Mouse (Mus musculus): ENCODE results near the gene Nol3. TPM values are rescaled to one million over a fixed set of nuclear protein-coding genes. Genes with fewer than 3 reads are reported as not detected.

Nol3 gene
- polyA plus RNA-seq, 1 experiment: 10.4 TPM

DNA sequence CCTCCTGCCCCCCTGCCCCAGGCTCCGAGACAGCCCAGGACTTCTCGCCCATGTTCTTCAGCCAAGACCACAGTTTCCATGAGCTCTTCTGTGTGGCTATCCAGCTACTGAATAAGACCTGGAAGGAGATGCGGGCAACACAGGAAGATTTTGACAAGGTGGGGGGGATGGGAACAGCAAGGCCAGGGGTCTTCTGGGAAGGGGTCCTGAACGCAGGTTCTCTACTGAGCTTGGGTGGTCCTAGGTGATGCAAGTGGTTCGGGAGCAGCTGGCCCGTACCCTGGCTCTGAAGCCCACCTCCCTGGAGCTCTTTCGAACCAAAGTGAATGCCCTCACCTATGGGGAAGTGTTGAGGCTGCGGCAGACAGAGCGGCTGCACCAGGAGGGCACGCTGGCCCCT is 32.5 kb downstream of the Nol3 start:
- Histone ChIP-seq H3K4me3 (replicated peaks; ENCODE audit: insufficient read depth, low read depth, low read length) (peak overlapping the region; percentile 42), H3K27ac (ENCODE audit: insufficient read depth, low read length) (peak overlapping the region; percentile 99), H3K27me3 (ENCODE audit: control insufficient read depth, insufficient read depth, low read length) (no peaks in the 10 kb centered on the region), H3K4me1 (ENCODE audit: control insufficient read depth, insufficient read depth, low read length) (peaks cover 70% of the 10 kb centered on the region)
- DNase-seq: peak in 1 of 2 experiments; percentile 40
- no peak for TF ChIP-seq POLR2A (IDR thresholded peaks at IDR 0.05; ENCODE audit: borderline replicate concordance, insufficient read depth, low read length)
- TF ChIP-seq CTCF (IDR thresholded peaks at IDR 0.05; ENCODE audit: borderline replicate concordance, insufficient read depth, low read depth, low read length): no peak
- WGBS: 89% methylated on average over 10 of the region's 10 CpGs

DNA sequence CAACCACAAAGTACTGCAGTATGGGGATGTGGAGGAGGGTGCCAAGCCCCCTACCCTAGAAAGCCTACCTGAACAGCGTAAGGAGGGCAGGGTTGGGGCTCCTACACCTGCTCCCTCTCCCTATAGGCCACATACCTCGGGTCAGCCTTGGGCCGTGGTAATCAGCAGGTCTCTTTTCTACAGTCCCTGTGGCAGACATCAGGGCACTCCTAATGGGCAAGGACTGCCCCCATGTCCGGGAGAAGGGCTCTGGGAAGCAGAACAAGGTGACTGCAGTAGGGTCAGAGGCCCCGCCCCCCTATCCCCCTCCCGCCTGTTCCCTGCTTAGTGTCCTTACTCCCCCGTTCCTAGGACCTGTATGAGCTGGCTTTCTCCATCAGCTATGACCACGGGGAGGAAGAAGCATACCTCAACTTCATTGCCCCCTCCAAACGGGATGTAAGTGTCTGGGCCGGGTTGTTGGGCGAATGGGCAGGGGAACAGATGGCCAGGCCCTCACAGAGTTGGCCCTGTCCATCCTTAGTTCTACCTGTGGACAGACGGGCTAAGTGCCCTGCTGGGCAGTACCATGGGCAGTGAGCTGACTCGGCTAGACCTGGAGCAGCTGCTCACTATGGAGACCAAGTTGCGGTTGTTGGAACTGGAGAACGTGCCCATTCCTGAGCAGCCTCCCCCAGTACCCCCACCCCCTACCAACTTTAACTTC is 33.4 kb downstream of the Nol3 start:
- TF ChIP-seq CTCF (IDR thresholded peaks at IDR 0.05; ENCODE audit: borderline replicate concordance, insufficient read depth, low read depth, low read length) (no peak), POLR2A (IDR thresholded peaks at IDR 0.05; ENCODE audit: borderline replicate concordance, insufficient read depth, low read length) (no peak)
- peak; percentile 93 to 97 for DNase-seq
- Histone ChIP-seq H3K4me1 (ENCODE audit: control insufficient read depth, insufficient read depth, low read length) (peaks cover 77% of the 10 kb centered on the region), H3K27me3 (ENCODE audit: control insufficient read depth, insufficient read depth, low read length) (no peaks in the 10 kb centered on the region), H3K4me3 (replicated peaks; ENCODE audit: insufficient read depth, low read depth, low read length) (peak overlapping the region; percentile 42), H3K27ac (ENCODE audit: insufficient read depth, low read length) (peak overlapping the region; percentile 99)
- WGBS: 16% methylated on average over 15 of the region's 15 CpGs

DNA sequence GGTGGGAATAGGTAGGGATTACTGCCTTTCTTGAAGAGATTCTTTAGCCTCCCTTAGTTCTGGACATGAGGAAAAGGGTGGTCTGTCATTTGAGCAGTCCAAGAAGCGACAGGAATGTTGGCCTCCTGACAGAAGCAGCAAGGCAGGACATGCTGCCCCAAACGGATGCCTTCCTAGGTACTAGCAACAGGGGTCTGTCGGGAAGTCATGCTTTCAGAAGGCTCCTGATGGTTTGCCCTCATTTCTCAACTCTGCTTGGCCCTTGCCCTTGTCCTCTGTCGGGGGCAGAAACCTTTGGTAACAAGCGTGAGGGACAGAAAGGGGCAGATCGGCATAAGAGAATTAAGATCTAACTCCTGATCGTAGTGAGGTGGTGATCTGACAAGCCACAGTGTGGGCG is 34.2 kb downstream of the Nol3 start:
- peak; percentile 54 to 55 for DNase-seq
- no peak for TF ChIP-seq POLR2A (IDR thresholded peaks at IDR 0.05; ENCODE audit: borderline replicate concordance, insufficient read depth, low read length)
- no peak for TF ChIP-seq CTCF (IDR thresholded peaks at IDR 0.05; ENCODE audit: borderline replicate concordance, insufficient read depth, low read depth, low read length)
- Histone ChIP-seq H3K4me1 (ENCODE audit: control insufficient read depth, insufficient read depth, low read length) (peaks cover 76% of the 10 kb centered on the region), H3K27me3 (ENCODE audit: control insufficient read depth, insufficient read depth, low read length) (no peaks in the 10 kb centered on the region), H3K4me3 (replicated peaks; ENCODE audit: insufficient read depth, low read depth, low read length) (no peak overlapping the region), H3K27ac (ENCODE audit: insufficient read depth, low read length) (peak overlapping the region; percentile 99)
- 26% methylated on average over 8 of the region's 8 CpGs for WGBS

DNA sequence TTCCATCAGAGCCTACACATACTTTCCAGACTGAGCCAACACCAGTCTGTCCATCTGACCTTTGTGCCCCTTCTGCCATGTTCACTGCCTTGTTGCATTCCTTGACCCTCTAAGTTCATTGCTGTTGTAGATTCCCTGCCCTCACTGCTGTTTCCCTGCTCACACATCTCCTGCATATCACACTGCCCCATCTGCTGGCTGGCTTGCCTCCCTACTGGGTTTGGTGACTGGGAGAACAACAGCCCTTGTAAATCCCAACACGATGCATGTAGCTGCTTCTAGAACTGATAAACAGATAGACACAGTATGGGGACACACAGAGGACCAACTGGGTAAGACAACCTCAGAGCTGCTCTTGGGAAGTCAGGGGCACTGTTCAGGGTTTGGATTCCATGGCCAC is 35.8 kb downstream of the Nol3 start:
- H3K4me3 ChIP-seq (replicated peaks; ENCODE audit: insufficient read depth, low read depth, low read length): no peak overlapping the region
- WGBS: 48% methylated on average over 1 of the region's 1 CpGs
- H3K4me1 ChIP-seq (ENCODE audit: control insufficient read depth, insufficient read depth, low read length): peaks cover 65% of the 10 kb centered on the region
- no peaks in the 10 kb centered on the region for H3K27me3 ChIP-seq (ENCODE audit: control insufficient read depth, insufficient read depth, low read length)
- TF ChIP-seq POLR2A (IDR thresholded peaks at IDR 0.05; ENCODE audit: borderline replicate concordance, insufficient read depth, low read length): no peak
- no peak for TF ChIP-seq CTCF (IDR thresholded peaks at IDR 0.05; ENCODE audit: borderline replicate concordance, insufficient read depth, low read depth, low read length)
- no peak for DNase-seq
- H3K27ac ChIP-seq (ENCODE audit: insufficient read depth, low read length): 0 out of 2 replicates have a peak overlapping the region, but pooled peaks have one; percentile 11

DNA sequence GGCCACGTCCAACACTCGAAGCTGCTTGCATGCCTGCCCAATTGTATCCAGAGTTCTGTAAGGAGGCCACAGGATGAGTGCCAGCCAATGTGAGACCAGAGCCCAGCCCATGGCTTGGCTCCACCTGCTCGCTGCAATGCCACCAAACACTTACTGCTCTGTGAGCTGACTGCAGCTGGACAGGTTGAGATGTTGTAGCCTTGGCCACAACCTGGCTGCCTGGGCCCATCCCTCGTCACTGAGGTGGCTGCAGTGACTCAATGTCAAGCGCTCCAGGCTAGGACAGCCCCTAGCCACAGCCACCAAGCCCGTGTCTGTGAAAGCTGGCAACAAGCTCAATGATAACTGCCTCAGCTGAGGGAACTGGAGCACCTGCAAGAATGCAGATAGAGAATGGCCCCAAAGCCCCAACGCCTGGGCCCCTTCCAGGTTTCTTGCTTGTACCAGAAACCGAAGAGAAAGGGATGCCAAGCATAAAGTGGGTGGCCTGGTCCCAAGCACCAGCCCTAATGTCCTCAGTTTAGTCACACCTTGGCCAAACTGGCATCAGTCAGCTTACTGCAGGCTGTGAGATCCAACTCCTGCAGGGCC is 37.0 kb downstream of the Nol3 start:
- WGBS: 42% methylated on average over 8 of the region's 8 CpGs
- no peak for TF ChIP-seq POLR2A (IDR thresholded peaks at IDR 0.05; ENCODE audit: borderline replicate concordance, insufficient read depth, low read length)
- TF ChIP-seq CTCF (IDR thresholded peaks at IDR 0.05; ENCODE audit: borderline replicate concordance, insufficient read depth, low read depth, low read length): no peak
- Histone ChIP-seq H3K4me3 (replicated peaks; ENCODE audit: insufficient read depth, low read depth, low read length) (no peak overlapping the region), H3K27me3 (ENCODE audit: control insufficient read depth, insufficient read depth, low read length) (no peaks in the 10 kb centered on the region), H3K27ac (ENCODE audit: insufficient read depth, low read length) (no peak overlapping the region), H3K4me1 (ENCODE audit: control insufficient read depth, insufficient read depth, low read length) (peaks cover 59% of the 10 kb centered on the region)
- DNase-seq: peak; percentile 60 to 69

- H3K27me3 ChIP-seq (ENCODE audit: control insufficient read depth, insufficient read depth, low read length): no peaks in the 10 kb centered on the region
- no peak for DNase-seq
- TF ChIP-seq POLR2A (IDR thresholded peaks at IDR 0.05; ENCODE audit: borderline replicate concordance, insufficient read depth, low read length) (no peak), CTCF (IDR thresholded peaks at IDR 0.05; ENCODE audit: borderline replicate concordance, insufficient read depth, low read depth, low read length) (no peak)
- H3K4me3 ChIP-seq (replicated peaks; ENCODE audit: insufficient read depth, low read depth, low read length): no peak overlapping the region
- peak overlapping the region; percentile 25; the same call in 1 of the 2 replicates for H3K27ac ChIP-seq (ENCODE audit: insufficient read depth, low read length)
- WGBS: 79% methylated on average over 9 of the region's 9 CpGs
- peaks cover 54% of the 10 kb centered on the region for H3K4me1 ChIP-seq (ENCODE audit: control insufficient read depth, insufficient read depth, low read length)
Observed at GRCm38 (mm10) chr8:105313622-105314402, 37.9 kb downstream of the Nol3 start.

GRCm38 (mm10) chr8:105315073-105315769 is 39.3 kb downstream of the Nol3 start:
- Histone ChIP-seq H3K4me3 (replicated peaks; ENCODE audit: insufficient read depth, low read depth, low read length) (no peak overlapping the region), H3K27ac (ENCODE audit: insufficient read depth, low read length) (no peak overlapping the region), H3K27me3 (ENCODE audit: control insufficient read depth, insufficient read depth, low read length) (no peaks in the 10 kb centered on the region), H3K4me1 (ENCODE audit: control insufficient read depth, insufficient read depth, low read length) (peaks cover 42% of the 10 kb centered on the region)
- 58% methylated on average over 18 of the region's 18 CpGs for WGBS
- TF ChIP-seq POLR2A (IDR thresholded peaks at IDR 0.05; ENCODE audit: borderline replicate concordance, insufficient read depth, low read length) (no peak), CTCF (IDR thresholded peaks at IDR 0.05; ENCODE audit: borderline replicate concordance, insufficient read depth, low read depth, low read length) (no peak)
- peak; percentile 58 to 61 for DNase-seq

Measured in cerebellum, adult 2 months (tissue).